Mouse (Mus musculus) ovary, adult 18-20 months (tissue): ENCODE data around the gene Rilp.

Source experiments
- DNase-seq: peaks from one replicate; pipeline ENCODE4 v3.0.0; 2022; ENCODE audit warnings: low spot score, mixed read lengths

Rilp gene

GRCm38 (mm10) chr11:75494296-75495049 lies 15.4 kb upstream of the Rilp start:
- DNase-seq, result no peak

GRCm38 (mm10) chr11:75498126-75498525 lies 11.8 kb upstream of the Rilp start:
- DNase-seq, result no peak

GRCm38 (mm10) chr11:75508162-75508561 lies 1.7 kb upstream of the Rilp start:
- DNase-seq, result no peak

- no peak for DNase-seq
These were observed 990 bp upstream of the Rilp start for GRCm38 (mm10) chr11:75508904-75509303.

GRCm38 (mm10) chr11:75510627-75510993 lies 716 bp downstream of the Rilp start:
- peak; percentile 85 for DNase-seq

GRCm38 (mm10) chr11:75511213-75511612 lies 1.3 kb downstream of the Rilp start:
- DNase-seq, result no peak

GRCm38 (mm10) chr11:75512301-75513018 lies 2.6 kb downstream of the Rilp start:
- DNase-seq, result no peak

GRCm38 (mm10) chr11:75513336-75513735 lies 3.4 kb downstream of the Rilp start, which contains the start of gene Scarf1:
Gene Scarf1 (plus strand): TSS chr11:75513540.
- DNase-seq, result no peak

GRCm38 (mm10) chr11:75515186-75515585 lies 5.3 kb downstream of the Rilp start:
- DNase-seq, result no peak

- DNase-seq, result no peak
These were observed 10.1 kb downstream of the Rilp start for GRCm38 (mm10) chr11:75519834-75520633.

GRCm38 (mm10) chr11:75521609-75522008 lies 11.7 kb downstream of the Rilp start:
- DNase-seq, result no peak

GRCm38 (mm10) chr11:75522793-75523192 lies 12.9 kb downstream of the Rilp start:
- DNase-seq, result no peak

GRCm38 (mm10) chr11:75525531-75526125 lies 15.7 kb downstream of the Rilp start:
- DNase-seq, result no peak

- no peak for DNase-seq
These were observed 17.0 kb downstream of the Rilp start for GRCm38 (mm10) chr11:75526943-75527342.

- no peak for DNase-seq
These were observed 19.9 kb downstream of the Rilp start for GRCm38 (mm10) chr11:75529771-75530170.

GRCm38 (mm10) chr11:75530325-75530724 lies 20.4 kb downstream of the Rilp start:
- peak; percentile 79 for DNase-seq

GRCm38 (mm10) chr11:75530845-75531373 lies 21.0 kb downstream of the Rilp start:
- DNase-seq, result no peak

- peak; percentile 90 for DNase-seq
These were observed 21.8 kb downstream of the Rilp start, which contains the start of gene Slc43a2 for GRCm38 (mm10) chr11:75531469-75532242. Gene Slc43a2 (plus strand): TSS chr11:75531694.

- no peak for DNase-seq
These were observed 22.7 kb downstream of the Rilp start for GRCm38 (mm10) chr11:75532340-75533277.
